Mouse (Mus musculus) left cerebral cortex, postnatal 4 days (tissue): Measurements from ENCODE around the gene Olfr324. TPM values are rescaled to one million over a fixed set of nuclear protein-coding genes. Genes with fewer than 3 reads are reported as not detected.

Experiments
- DNase-seq: peaks from one replicate; pipeline ENCODE4 v3.0.0-alpha.2; 2022
- intact Hi-C: fragments of 180-260 bp; cut with DNase I; formaldehyde crosslinking; loops from one replicate; pipeline ENCODE4 v1.15.1; 2025
- total RNA-seq, 2 experiments: library from RNA; stranded (reverse); gene quantifications; 2 replicates each; pipeline ENCODE4 v1.2.3; 2021

The Olfr324 gene
- total RNA-seq = not detected

DNA sequence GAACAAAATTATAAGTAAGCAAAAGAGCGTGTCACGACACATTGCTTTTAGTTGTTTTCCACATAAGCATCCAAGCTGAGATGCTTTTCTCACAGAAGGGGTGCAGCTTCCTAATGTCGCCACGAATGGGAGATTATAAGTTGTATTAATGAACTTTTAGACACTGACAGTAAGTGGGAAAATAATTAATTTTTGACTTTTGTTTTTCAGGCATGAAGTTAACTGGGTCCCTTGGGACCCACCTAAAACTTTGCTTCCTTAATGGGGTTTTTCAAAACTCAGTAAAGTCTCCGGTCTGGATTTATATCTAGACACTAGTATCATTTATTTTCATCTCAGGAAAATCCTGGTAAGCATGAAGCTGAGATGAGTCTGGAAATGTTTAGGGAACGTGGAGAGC is at the start of gene Olfr324:
TSS of gene Olfr324 (plus strand) at position 301 of the 400 bp plus-strand sequence.
- no peak for DNase-seq
- intact Hi-C loops = no loop called here

DNA sequence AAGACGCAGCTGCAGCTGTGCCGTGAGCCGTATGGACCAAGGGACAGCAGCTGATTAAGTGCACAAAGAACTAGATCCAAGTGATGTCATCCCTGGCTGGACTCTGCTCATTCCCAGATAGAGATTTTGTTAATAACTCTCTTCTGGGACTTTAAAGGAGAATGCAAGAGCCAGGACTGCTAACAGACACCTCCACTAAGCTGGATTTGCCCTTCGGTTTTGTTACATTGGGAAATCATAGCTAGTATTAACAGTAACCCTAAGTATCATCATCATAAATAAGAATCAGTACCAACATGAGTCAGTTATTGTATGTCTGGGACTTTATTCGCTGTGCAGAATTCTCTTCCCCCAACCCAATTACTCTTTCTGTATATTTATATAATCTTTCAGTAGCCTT is 48.6 kb upstream of the Olfr324 start, which contains the start of gene Olfr329-ps:
TSS of gene Olfr329-ps (minus strand) at position 101 of the 400 bp plus-strand sequence.
- intact Hi-C loops = no loop called here
- no peak for DNase-seq

DNA sequence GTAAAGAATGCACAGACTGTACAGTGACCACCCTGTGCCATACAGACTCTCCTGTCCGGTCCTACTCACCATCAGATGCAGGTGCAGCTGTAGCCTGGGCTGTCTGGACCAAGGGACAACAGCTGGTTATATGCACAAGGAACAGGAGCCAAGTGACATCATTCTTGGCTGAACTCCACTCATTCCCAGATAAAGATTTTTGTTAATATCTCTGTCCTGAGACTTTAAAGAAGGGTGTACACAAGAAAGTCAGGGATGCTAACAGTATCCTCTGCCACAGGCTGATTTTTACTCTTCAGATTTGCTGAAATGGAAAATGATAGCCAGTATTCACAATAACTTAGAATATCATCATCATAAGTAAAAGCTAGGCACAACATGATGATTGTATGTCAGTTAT is 39.4 kb upstream of the Olfr324 start, which contains the start of gene Olfr328:
TSS of gene Olfr328 (minus strand) at position 101 of the 400 bp plus-strand sequence.
- DNase-seq = no peak
- intact Hi-C loops = no loop called here

DNA sequence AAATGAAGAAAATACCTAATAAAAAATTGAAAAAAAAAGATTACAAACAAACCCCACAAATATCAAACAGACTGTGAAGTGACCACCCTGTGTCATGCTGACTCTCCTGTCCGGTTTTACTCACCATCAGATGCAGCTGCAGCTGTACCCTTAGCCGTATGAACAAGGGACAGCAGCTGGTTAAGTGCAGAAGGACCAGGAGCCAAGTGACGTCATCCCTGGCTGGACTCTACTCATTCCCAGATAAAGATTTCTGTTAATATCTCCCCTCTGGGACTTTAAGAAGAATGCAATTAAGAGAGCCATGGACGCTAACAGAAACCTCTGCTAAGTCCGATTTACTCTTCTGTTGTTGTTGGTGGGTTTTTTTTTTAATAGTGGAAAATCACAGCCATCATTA is 24.5 kb upstream of the Olfr324 start, which contains the start of gene Olfr224:
TSS of gene Olfr224 (minus strand) at position 149 of the 400 bp plus-strand sequence.
- DNase-seq = no peak
- intact Hi-C loops = no loop called here

DNA sequence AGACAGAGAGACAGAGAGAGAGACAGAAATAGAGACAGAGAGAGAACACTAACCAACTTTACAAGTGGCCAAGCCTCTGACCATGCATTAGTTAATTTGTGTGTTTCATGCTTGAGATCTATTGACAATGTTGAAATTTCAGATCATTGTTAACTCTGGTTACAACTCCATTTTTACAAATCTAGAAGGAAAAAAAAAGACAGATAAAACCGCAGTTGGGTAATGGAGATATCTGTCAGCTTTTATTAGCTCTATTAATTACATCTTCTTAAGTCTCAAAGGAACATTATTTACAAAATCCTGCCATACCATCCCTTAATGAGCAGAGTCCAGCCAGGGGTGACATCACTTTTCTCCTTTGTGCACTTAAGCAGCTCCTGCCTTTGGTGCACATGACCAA is 17.5 kb upstream of the Olfr324 start, which contains the start of gene Olfr325:
TSS of gene Olfr325 (plus strand) at position 301 of the 400 bp plus-strand sequence.
- intact Hi-C loops = no loop called here
- DNase-seq = no peak

GRCm38 (mm10) chr11:58578636-58579035 is 16.3 kb upstream of the Olfr324 start:
- intact Hi-C loops = no loop called here

DNA sequence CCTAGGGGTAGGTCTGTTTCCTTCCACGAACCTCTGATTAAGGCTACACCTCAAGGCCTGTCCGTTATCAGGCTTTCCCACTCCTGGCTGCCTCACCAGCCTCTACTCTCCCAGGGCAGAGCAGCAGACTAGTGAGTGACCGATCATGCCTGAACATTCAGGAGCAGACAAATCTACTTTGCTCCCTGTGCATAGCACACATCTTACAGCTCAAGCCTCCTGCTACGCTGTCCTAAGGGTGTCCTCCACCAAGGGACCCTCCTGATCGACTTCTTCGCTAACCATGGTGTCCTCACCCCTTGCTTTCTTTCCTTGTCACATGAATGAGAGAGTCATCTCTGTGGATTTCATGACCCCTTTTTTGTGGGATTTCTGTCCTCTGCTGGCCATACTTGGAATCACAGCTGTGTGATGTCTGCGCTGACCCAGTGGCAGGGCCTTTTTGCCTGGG is 7.0 kb upstream of the Olfr324 start:
- intact Hi-C loops = no loop called here
- DNase-seq = peak; percentile 43

More at GRCm38 (mm10) chr11:58578636-58579035, 16.3 kb upstream of the Olfr324 start:
- peak; percentile 58 for DNase-seq

DNA sequence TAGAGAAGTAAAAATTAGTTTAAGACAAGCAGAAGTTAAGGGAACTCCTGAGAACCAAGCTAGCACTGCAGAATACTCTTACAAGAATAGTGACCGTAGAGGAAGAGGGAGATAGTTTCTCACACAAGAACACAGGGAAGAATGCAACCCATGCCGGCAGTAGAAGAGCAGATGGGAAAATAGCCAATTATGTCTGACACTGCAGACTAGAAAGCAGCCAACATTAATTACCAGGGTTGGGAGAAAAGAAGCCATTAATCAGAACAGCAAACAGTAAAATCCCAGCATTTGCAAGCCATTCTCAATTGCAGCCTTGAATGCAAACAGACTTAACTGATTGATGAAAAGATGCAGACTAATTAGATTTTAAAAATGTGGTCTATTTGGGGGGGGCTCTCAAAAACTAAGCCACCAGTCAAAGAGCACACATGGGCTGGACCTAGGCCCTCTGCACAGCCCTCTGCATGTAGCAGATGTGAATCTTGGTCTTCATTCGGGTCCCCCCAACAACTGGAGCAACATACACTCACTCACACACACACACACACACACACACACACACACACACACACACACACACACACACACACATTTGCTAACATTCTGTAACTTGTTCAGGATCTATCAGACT is 6.2 kb upstream of the Olfr324 start:
- intact Hi-C loops = no loop called here
- no peak for DNase-seq

DNA sequence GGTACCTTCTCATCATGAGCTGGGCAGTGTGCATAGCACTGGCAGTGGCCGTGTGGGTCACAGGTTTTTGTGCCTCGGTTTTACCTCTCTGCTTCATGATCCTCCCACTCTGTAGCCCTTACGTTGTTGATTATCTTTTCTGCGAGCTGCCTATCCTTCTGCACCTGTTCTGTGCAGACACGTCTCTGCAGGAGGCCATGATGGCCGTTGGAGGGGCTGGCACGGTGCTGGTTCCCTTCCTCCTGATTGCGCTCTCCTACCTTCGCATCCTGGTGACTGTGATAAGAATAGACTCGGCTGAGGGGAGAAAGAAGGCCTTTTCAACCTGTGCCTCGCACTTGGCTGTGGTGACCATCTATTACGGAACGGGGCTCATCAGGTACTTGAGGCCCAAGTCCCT is 2.9 kb downstream of the Olfr324 start:
- intact Hi-C loops = no loop called here
- DNase-seq = no peak

DNA sequence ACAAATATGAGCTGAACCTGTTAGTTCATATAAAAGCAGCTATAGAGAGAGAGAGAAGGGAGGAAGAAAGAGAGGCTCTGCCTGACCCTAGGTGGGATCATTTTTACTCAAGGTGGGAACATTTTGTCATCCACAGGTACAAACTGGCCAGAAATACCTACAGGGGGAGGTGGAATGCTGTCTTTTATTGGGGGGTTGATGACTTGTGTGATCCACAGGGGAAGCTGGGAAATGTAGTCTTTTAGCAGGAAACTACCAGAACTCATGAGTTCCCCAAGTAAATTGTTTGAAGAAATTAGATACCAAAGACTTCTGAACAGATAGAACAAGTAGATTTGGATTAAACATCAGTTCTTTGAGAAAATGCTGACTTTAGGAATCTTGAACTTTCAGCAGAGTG is 7.1 kb downstream of the Olfr324 start:
- intact Hi-C loops = no loop called here

GRCm38 (mm10) chr11:58602800-58603560 is 8.1 kb downstream of the Olfr324 start:
- intact Hi-C loops = no loop called here
- no peak for DNase-seq

More for the DNA sequence above, 7.1 kb downstream of the Olfr324 start:
- DNase-seq = no peak

DNA sequence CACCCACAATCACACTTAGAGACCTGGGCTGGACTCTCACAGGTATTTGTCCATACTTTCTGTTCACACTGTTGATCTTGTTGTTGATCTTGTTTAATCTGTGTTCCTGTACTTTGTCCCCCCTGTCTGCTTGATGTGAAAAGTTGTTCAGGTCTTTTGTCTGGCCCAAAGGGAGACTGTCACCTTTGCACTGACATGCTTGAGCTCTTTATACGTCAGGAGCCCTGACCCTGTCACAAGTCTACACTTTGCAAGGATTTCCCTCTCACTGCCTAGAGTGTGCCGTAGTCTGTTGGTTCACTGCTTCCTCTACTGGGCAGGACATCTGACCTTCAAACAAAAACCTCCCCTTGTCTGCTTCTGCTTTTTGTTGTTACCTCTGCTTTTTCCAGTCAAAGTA is 9.8 kb downstream of the Olfr324 start:
- no peak for DNase-seq
- intact Hi-C loops = no loop called here

DNA sequence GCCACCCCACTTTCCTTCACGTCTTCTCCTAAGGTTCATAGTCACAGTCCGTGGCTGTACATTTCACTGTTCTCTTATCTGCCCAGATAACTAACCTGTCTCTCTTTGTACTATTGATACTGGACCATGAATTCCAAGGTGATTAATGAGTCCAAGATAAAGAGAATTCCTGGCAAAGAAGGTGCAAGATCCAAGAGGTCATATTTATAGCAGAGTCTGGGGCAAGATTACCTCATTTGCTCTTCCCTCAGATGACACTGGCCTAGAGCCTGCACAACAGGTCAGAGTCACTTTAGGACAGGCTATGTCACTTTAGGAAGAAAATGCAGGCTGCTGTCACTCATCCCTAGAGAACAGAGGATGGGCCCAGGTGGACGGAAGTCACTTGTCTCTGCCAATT is 10.3 kb downstream of the Olfr324 start:
- no peak for DNase-seq
- intact Hi-C loops = no loop called here

DNA sequence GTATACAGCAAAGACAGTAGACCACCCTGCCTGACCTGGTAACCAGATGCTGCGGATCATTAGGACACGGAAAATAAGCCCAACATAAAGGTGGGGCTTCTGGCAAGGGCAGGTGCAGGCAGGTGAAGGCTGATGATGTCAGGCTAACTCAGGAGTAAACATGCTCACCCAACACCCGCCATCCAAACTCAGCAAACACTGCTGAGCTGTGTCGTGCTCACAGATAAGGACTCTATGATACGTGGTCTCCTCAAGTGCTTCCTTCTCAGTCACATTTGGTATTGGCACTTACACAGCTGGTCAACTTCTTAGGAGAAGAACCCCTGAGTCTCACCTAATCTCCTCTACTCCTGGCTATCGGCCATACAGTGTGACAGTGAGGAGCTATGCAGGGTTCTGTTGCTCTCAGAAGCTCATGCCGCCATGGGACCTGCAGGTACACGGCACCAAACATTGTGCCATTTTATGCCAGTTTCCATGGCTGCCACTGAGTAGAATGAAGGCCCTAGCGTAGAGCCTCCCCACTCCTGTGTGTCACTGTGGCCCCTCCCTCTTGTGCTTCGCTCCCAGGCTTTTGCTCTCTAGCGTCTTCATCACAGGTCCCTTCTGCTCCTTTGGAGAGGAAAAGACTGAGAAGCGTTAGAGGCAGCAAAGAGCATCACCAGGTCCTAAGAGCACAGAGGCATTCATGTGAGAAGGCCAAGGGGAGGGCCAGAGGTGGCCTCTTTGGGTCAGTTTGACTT is 11.4 kb downstream of the Olfr324 start:
- intact Hi-C loops = no loop called here
- DNase-seq = no peak

- intact Hi-C loops = no loop called here
Measured at GRCm38 (mm10) chr11:58607030-58607429, 12.1 kb downstream of the Olfr324 start.

DNA sequence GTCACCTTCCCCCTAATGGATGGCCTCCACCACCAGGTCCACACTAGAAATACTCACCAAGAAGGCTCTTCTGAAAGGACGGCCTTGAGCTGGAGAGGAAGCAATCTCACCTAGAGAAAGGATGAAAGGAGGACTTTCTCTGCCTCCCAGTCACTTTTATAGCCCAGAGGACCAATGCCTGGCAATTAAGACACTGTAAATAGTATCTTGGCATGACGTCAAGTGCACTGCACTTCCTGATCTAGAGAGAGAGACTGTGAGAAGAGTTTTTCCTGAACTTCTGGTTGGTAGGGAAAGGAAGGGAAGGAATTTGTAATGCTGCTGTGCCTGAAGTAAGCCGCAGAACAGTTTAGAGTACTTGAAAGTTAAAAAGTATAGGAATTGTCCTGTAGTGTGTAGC is 18.4 kb downstream of the Olfr324 start:
- DNase-seq = no peak
- intact Hi-C loops = no loop called here

More at GRCm38 (mm10) chr11:58607030-58607429, 12.1 kb downstream of the Olfr324 start:
- DNase-seq = no peak

- intact Hi-C loops = no loop called here
Measured at GRCm38 (mm10) chr11:58614526-58614925, 19.6 kb downstream of the Olfr324 start.

GRCm38 (mm10) chr11:58615975-58616374 is 21.1 kb downstream of the Olfr324 start, which contains the start of gene 2210407C18Rik:
Gene 2210407C18Rik, minus strand, starts transcription at chr11:58616075.
- intact Hi-C loops = no loop called here
- no peak for DNase-seq

More at GRCm38 (mm10) chr11:58614526-58614925, 19.6 kb downstream of the Olfr324 start:
- DNase-seq = peak; percentile 29

DNA sequence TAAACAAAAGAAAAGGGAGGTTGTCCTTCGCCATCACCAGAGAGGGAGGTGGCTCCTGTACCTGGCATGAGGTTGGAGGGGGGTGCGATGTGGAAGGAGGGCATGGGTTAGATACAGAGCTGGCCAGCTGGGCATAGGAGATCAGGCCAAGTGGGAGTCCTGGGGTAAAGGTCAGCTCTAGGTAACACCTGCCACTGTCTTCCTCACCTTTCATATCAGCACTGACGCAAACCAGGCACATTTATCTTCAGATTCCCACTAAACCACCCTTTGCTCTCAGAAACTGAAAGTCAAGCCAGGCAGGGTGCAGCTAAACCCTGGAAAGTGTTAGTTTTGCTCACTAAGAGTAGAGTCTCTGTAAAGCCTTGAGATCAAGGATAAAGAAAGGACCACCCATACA is 23.5 kb downstream of the Olfr324 start:
- no peak for DNase-seq
- intact Hi-C loops = no loop called here

- DNase-seq = no peak
- intact Hi-C loops = no loop called here
Measured at GRCm38 (mm10) chr11:58618793-58619192, 23.9 kb downstream of the Olfr324 start.

DNA sequence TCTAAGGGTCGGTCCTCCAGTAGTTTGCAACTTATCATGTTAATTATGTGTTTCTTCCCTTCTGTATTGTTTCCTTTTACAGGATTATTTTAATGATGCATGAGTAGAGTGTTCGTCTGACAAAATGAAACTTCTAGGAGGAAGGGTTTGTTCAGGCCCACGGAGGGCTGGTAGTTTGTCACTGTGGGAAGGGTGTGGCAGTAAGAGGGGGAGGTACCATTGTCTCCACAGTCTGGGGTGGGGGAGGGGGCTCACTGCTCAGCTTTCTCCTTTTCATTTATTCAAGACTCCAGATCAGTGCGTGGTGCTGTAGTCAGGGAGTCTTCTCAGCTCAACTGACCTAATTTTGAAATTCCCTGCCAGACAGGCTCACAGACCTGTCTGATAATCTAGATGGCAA is 31.2 kb downstream of the Olfr324 start:
- no peak for DNase-seq
- intact Hi-C loops = no loop called here
